Mouse (Mus musculus) A20 (cell line): ENCODE measurements around the gene Agfg2.

Experiments used
- DNase-seq: peaks from one replicate; pipeline ENCODE4 v3.0.0-alpha.2; 2011; ENCODE audit warnings: low read depth, low spot score

Gene Agfg2

DNA sequence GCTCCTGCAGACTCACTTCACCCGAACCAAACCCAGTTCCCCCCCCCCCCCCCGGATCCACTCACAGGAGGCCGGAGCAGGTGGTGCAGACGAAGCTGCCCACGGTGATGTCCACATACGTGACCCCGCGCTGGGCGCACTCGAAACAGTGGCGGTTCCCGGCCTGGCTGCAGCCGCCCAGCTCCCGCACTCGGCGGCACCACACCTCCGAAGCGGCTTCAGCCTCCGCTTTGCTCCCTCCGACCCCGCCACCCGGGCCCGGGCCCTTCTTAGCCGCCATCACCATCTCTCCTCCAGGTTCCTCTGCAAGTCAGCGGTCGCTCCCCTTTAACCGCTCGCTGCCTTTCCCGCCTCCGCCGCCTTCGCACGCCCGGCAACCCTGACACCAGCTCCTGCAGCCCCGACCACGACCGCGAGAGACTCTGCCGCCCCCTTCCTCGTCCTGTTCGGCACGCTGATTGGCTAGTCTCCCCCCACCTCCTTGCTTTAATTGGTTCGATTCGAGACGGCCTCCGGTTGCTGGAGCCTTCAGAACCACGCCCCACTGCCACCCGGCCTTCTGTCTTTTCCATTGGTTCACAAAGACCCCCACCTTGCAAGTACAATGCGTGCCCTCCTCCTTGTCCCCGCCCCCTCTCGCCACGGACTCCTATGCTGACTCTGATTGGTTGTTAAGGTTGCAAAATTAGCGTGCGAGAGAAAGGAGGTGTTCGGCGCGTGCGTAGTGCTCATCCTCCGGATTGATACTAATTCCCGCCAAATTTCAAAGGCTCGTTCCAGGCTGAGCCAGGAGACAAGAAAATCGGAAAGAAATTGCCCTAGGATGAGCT lies at the start of gene Agfg2:
Gene Agfg2 (minus strand): TSS at position 433 of the 830 bp plus-strand sequence.
- DNase-seq, result peak; percentile 100

DNA sequence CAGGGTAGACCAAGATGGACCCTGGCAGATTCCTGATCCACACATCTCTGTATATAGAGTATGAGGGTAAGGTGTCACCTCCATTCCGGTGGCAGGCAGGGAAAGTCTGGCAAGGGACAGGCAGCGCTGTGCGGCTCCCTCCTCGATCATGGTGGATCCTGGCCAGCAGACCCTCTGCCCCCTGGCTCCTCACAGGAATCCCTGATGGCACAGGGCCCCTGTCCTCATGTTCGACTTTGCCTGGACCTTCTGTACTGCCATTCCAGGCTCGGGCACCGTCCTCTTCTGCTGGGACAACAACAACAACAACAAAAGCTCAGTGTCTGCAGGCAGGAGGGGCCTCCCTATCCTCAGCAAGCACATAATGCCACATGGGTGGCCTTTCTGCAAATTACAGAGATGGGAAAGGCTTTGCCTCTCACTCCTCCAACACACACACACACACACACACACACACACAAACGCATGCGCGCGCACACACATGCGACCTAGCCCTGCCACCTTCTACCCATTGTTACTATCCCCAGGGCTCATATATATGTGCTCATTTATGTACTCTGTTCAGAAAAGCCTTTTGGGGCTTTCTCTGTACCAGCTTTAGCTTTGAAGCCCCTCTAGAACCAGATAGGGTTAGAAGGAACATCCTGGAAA lies 49.2 kb upstream of the Agfg2 start:
- DNase-seq, result no peak

DNA sequence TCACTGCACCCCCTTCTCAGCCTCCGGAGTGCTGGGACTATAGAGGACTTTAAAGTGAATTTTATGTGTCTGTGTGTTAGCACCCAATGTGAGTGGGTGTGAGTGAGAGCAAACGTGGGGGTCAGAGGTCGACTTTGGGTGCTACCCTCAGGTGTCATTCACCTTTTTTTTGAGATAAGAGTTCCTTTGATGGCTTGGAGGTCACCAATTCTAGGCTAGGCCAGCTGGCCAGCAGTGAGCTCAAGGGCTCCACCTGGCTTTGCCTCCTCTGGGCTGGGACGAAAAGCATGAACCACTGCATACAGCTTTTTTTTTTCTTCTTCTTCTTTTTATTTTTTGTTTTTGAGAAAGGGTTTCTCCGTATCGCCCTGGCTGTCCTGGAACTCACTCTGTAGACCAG lies 42.2 kb upstream of the Agfg2 start:
- no peak for DNase-seq

DNA sequence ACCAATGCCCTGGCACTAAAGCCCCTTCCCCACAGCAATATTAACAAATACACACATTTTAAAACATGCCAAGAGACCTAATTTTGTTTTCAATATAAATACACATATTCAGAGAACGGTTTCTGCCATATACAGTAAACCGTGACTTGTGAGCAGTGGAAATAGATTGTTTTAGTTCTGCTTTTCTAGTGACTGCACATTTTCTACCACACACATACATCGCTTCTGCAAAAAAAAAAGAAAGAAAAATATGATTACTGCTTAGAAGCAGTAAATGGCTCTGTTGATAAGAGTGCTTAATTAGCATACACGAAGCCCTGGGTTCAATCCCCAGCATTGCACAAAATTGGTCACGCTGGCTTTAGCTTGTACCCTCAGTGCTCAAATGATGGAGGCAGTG lies 39.3 kb upstream of the Agfg2 start:
- peak; percentile 61 for DNase-seq

DNA sequence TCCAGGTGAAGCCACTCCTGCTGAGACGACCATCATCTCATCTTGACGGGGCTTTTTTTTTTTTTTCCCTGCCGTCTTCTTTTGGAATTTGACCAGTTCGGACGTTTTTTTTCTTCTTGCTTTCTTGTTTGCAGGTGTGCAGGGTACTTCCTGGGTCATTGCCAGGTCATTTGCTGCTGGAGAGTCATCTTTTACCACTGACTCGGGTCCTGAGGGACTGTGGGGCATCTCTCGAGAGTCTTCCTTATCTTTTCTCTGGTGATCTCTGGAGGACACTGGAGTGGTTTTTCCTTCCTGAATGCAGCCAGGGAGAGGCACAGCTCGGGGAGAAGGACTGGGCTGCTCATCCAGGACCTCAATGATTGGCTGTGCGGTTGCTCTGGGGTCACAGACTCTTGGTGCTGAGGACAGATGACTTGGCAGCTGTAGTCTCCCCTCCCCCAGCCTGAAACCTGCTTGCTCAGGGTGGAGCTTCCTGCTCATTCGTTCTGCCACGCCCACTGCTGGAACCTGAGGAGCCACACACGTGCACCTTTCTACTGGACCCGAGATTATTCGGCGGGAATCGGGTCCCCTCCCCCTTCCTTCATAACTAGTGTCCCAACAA lies 36.1 kb upstream of the Agfg2 start:
- DNase-seq, result peak; percentile 82

DNA sequence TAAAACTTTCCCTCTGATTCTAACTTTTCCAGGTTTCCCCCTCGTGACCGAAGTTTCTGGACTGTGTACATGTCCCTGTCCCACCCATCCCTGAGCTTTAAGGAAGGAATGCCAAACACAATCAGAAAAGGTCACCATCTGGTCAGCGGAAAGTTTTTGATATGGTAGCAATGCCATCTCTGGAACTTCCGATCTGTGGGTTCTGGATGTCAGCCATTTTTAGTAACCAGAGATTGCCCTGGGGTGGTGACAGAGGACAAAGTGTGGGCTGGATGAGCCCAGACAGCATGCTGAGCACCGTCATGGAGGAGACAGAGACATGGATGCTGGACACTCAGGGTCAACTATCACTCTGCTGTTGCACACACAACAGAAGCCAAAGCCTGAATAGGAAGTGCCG lies 34.6 kb upstream of the Agfg2 start:
- DNase-seq, result no peak

DNA sequence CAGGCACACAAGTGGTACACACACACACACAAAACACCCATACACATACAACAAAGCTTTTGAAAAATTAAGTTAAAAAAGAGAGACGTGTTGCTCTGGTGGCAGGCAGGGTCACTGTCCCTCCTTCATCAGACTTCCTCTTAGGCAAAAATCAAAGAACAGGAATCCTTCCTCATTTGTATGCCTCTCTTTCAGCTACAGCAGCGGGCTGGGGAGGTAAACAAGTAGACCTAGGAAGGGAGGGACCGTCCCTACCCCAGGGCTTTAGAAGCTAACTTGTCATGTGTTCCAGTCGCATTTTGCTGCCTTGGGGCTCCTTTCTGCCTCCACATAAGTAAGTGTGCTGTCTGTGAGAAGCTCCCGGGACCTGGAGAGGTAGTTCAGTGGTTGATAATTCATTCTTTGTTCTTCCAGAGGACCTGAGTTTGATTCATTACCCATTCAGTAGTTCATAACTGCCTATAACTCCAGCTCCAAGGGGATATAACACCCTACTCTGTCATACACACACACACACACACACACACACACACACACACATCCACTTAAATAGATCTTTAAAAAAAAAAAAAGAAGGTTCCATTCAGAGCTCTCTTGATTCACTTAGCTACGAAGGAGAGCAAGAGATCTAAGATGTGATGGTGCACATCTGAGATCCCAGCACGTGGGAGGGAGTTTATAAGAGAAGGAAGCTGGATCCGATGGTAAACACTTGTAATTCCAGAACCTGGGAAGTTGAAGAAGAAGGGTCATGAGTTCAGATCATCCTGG lies 33.7 kb upstream of the Agfg2 start:
- DNase-seq, result peak; percentile 82

DNA sequence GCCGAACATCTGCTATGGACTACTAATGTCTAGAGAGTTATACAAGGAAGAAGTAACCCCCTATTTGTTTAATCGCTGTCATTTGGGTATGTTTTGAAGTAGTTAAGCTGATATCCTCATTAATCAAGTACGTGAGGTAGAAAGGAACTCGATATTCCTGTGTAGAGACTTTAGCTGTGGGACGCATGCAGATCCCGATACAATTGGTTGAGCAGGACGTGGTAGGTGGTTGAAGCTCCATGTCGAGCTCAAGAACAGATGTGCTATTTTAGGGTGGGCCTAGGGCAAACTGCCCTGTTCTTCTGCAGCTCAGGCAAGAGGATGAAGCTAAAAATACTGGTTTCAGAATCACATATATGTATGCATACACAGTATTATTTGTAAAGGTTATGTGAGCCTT lies 31.2 kb upstream of the Agfg2 start:
- no peak for DNase-seq

DNA sequence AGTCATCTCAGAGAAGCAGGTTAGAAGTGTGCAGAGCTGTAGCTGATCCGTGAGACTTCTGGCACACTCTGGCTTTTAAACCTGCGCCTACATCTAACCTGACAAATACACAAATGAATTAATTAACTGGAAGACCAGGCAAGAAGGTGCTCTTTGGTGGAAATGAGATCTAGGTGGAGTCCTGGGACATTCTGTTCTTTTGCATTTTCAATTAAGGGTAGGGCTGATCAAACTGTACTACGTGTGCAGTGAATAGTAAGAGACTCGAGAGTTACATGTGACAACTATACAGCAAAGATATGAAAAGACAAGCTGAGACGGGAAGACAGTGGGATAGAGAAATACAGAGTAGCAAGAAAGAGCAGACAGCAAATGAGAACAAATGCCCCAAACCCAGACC lies 28.9 kb upstream of the Agfg2 start:
- DNase-seq, result no peak

DNA sequence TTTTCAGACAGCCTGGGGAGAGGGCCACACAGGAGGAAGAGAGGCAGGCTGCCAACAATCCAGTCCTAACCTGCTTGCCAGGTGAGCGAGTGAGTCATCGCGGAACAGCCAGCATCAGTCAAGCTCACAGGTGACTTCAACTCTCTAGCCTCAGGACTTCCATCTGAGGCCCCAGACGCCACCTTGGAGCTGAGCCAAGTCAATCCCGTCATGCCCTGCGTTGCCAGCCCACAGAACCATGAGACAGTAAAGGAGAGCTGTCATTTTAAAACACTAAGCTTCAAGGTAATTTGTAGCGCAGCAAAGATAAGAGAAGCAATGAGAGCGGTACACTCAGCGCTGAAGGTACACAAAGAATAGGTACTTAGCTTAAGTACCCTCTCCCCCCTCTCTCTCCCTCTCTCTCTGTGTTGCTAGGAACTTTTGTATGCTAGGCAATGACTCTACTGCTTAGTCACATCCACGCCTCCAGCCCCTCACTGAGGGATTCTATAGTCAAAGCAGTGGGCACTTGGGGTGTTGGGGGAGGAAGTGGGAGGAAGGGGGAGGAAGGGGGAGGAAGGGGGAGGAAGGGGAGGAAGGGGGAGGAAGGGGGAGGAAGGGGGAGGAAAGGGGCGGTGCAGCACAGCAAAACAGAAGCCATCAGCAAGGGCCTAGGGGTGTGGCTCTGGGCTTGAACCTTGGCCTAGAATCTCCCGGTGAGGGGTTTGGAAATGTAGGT lies 22.5 kb upstream of the Agfg2 start:
- DNase-seq, result peak; percentile 79

DNA sequence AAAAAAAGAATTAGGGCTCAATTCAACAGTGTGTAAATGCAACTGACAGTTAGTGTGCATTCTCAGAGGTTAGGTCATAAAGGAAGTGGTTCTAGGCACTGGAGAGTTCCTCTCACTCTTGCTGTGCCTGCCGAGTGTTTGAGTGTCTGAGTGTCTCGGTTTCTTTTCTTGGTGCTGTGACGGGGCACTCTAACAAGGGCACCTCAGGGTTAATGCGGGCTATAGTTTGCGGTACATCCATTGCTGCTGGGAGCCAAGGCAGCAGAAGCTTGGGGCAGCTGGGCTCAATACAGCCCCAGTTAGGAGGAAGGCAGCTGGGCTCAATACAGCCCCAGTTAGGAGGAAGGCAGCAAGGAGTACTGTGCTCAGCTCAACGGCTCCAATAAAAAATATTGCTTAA lies 20.7 kb upstream of the Agfg2 start:
- DNase-seq, result peak; percentile 47

DNA sequence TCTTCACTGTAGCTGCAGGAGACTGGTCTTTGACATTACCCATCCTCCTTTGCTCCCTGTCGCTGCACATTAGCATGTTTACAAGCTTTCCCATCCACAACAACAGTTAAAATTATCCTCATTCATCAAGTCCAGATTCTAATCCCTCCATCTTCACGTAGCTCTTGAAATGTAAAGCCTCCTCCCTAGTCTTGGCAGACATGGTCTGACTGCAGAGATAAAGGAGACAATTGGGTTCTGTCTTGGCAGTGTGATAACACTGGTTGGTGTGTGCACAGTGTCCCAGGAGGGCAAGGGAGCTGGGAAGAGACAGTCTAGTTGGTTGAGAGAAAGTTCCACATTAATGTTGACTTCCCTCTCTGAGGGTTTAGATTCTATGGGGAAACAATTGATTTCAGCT lies 15.3 kb upstream of the Agfg2 start:
- no peak for DNase-seq

DNA sequence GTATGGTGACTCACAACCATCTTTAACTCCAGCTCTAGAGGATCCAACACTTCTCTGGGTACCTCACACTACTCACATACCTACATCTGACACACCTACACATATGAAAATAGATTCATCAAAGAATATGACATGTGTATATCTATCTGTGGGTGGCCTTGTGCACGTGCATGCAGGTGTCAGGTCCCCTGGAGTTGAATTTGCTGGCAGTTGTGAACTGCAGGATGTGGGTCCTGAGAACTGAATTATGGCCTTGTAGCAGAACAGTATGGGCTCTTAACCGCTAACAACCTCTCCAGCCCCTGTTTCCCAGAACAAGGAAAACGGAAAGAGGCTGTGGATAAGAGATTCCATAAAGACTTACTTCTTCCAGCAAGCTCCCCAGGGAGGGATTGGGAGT lies 14.6 kb upstream of the Agfg2 start:
- no peak for DNase-seq

DNA sequence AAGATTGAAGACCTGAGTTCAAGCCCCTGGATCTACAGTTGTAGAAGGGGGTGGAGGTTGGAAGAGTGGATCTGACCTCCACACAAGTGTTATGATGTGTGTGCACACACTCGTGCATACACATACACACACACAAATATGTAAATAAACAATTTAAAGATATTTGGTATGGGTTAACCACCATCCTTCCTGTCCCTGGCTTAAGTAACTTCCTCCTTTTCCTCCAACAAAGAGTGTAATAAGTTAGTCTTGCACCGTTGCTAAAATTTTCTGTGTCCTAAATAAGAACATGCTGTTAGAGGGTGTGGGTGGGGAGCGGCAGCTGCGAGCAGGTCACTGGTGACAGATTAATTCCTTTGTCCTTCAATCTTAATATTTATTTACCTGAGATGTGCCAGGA lies 11.4 kb upstream of the Agfg2 start:
- no peak for DNase-seq

DNA sequence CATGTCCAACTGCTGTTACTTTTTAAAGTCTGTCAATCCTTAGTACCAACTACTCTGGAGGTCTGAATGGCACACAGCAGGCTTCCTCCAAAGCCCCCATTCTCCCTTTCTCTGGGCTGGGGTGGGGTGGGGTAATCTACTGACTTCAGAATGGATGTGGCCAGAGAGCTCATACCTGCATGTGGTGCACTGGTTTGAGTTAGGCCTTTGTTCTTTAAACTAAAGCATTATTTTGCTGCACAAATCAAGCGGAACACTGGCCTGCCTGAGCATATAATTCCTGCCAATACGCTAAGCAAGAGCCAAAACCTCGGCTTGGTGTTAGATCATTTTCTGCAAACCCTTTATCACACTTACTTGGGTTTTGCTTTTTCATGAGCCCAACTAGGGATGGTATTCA lies 10.3 kb upstream of the Agfg2 start:
- DNase-seq, result no peak

DNA sequence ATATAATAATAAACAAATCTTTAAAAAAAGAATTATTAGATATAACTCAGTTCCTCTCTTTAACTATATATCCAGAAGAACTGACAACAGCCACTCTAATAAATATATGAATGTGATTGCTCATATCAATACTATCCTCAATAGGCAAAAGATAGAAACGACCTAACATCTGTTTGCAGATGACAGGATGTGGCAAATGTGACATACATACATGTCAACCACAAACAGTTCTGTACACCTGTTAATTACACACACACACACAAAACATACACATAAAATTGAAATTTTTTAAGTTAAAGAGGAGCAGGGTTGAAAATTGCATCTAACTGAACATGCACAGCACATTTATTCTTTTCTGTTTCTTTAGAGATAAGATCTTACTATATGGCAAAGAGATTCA lies 7.4 kb upstream of the Agfg2 start:
- no peak for DNase-seq

DNA sequence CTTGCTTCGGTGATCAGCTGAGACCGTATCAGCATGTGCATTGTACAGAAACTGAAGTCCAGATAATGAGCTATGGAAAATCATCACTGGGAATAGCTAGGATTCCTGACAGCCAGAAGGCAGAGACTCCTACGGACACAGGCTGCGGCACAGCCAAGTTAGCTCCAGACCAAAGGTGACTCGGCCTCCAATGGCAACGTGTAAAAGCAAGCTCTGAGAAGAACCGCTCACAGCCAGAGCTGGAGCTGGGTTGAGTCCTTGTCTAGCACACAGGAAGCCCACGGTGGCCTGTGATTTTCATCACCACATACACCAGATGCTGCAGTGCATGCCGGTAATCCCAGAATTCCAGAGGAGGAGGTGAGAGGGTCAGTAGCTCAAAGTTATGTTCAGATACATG lies 6.0 kb upstream of the Agfg2 start:
- DNase-seq, result no peak

DNA sequence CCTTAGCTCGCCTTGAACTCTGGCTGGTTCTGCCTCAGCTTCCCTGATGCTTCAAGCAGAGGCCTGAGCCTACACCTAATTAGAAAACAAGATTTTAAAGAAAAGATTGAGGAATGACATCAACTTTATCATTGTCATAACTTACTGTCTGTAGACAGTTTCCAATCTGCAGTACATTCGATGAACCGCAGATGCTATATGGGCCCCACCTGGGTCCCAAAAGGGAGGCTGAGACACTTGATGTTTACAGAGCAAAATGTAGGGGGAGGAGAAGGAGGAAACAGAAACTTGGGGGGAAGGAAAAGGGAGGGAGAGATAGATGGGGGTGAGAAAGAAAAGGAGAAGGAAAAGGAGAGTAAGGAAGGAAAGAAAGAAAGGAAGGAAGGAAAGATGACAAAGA lies 5.4 kb upstream of the Agfg2 start:
- DNase-seq, result no peak

DNA sequence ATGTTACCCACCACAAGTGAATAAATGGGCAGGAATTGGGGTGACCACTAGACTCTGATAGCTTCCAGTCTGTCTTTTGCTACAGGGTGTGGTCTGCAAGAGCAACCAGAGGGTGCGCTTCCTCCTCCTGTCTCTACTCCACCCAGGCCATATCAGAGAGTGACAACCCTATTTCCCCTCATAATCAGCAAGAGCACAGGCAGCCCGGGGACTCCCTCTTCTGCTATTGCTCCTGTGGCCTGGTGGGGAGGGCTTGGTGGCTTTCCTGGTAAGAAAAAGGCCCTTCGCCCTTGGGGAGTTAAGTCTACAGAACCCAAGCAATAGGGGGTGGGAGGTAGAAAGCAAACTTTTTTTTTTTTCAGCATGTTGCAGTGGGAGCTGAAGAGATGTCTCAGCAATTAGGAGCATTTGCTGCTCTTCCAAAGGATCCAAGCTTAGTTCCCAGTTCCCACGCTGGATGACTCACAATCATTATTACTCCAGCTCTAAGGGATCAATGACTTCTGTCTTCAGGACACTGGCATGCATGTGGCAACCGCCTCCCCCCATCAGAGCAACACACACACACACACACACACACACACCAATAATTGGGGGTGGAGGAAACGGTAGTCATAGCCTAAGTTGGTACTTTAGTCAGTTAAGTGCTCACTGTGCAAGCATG lies 1.7 kb upstream of the Agfg2 start:
- peak; percentile 41 for DNase-seq

DNA sequence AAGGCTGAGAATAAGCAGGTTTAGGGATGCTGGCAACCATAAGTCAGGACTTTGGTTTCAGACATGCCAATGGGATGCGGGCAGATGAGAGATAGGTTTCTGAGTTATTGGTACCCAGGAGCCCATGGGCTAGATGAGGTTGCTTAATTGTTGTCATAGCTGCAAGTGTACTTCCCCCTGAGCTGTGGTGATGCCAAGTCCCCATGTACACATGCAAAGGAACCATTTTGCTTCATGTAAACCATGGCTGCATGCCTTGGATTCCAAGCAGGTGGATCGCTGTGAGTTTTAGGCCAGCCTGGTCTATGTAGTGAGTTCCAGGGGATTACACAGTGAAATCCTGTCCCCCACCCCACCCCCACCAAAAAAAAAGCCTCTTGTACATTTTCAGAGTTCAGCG lies 1.1 kb upstream of the Agfg2 start:
- DNase-seq, result no peak
